Mouse (Mus musculus) ES-E14 (cell line): ENCODE results near the gene Arpc3.

Experiments used
- HCFC1 ChIP-seq: IDR thresholded peaks from 2 replicates; pipeline ENCODE4 v1.6.1; 2012; ENCODE audit warnings: low read length, inconsistent platforms, borderline replicate concordance; ENCODE audit not compliant: insufficient read depth
- MAFK ChIP-seq: IDR thresholded peaks from 2 replicates; pipeline ENCODE4 v1.6.1; 2014; ENCODE audit warnings: mild to moderate bottlenecking, low read depth, low read length, inconsistent platforms; ENCODE audit not compliant: insufficient read depth
- ZC3H11A ChIP-seq: IDR thresholded peaks from 2 replicates; pipeline ENCODE4 v1.6.1; 2012; ENCODE audit warnings: low read depth, mild to moderate bottlenecking, inconsistent platforms, low read length, borderline replicate concordance

DNA sequence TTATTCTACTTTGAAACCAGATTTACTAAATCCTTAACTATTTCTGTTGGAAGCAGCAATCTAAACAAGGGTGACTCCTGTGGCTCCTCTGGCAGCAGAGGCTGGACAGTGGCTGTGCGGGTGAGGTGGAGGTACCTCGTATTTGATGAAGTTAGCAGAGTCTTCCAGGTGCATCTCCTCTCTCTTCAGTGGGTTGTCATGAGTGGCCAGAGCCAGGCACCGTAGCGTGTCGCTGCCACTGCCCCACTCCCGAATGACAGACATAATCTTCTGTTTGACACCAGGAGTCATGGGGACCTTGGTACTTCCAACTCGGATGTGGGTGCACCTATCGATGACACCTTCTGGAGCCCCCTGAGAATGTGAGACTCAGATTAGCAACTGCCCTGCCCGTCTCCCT is 69.8 kb downstream of the Arpc3 start:
- TF ChIP-seq HCFC1: no peak
- TF ChIP-seq ZC3H11A: no peak
- no peak for TF ChIP-seq MAFK
